Mouse (Mus musculus) neural tube, embryonic 11.5 days (tissue): ENCODE measurements around the gene Stx1a. TPM values are rescaled to one million over a fixed set of nuclear protein-coding genes. Genes with fewer than 3 reads are reported as not detected.

Experiments used
- ATAC-seq: fragments of 200-750 bp; cut with Nextera tagmentation; 2 replicates; pipeline ENCODE4 v1.8.0; 2017; ENCODE audit warnings: moderate number of reproducible peaks, mild to moderate bottlenecking, moderate TSS enrichment, moderate library complexity; ENCODE audit not compliant: insufficient read depth, low FRiP score, low TSS enrichment
- DNase-seq: peaks from one replicate; pipeline ENCODE4 v3.0.0-alpha.2; 2015; ENCODE audit warnings: low spot score
- H3K27ac ChIP-seq: fragments of 300-500 bp; sonication (generic); 2 replicates; pipeline ENCODE4 v1.5.1; 2014; ENCODE audit warnings: low read depth, mild to moderate bottlenecking, low read length
- H3K27me3 ChIP-seq: fragments of 300-500 bp; sonication (generic); 2 replicates; pipeline ENCODE4 v1.6.1; 2014; ENCODE audit warnings: mild to moderate bottlenecking, low read length, mixed read lengths; ENCODE audit not compliant: control insufficient read depth, insufficient read depth
- H3K36me3 ChIP-seq: fragments of 300-500 bp; sonication (generic); 2 replicates; pipeline ENCODE4 v1.6.1; 2014; ENCODE audit warnings: mild to moderate bottlenecking, low read length, moderate library complexity, mixed read lengths; ENCODE audit not compliant: control insufficient read depth, insufficient read depth
- H3K4me1 ChIP-seq: fragments of 300-500 bp; sonication (generic); 2 replicates; pipeline ENCODE4 v1.6.1; 2014; ENCODE audit warnings: low read length, mixed read lengths; ENCODE audit not compliant: control insufficient read depth, insufficient read depth
- H3K4me2 ChIP-seq: fragments of 300-500 bp; sonication (generic); 2 replicates; pipeline ENCODE4 v1.6.1; 2014; ENCODE audit warnings: low read depth, mild to moderate bottlenecking, moderate library complexity
- H3K4me3 ChIP-seq: fragments of 300-500 bp; sonication (generic); 2 replicates; pipeline ENCODE4 v1.5.1; 2014; ENCODE audit warnings: low read depth, low read length
- H3K9ac ChIP-seq: fragments of 300-500 bp; sonication (generic); 2 replicates; pipeline ENCODE4 v1.6.1; 2014; ENCODE audit warnings: mild to moderate bottlenecking, low read length
- H3K9me3 ChIP-seq: fragments of 300-500 bp; sonication (generic); 2 replicates; pipeline ENCODE4 v1.6.1; 2016; ENCODE audit warnings: low read length; ENCODE audit not compliant: control insufficient read depth
- WGBS: fragments of 180-500 bp; shearing (Covaris S2); extraction: QIAGEN DNeasy Blood & Tissue Kit; methylation state at CpG from one replicate; pipeline ENCODE4 v1.1.7; 2014; 5-methylcytosine and 5-hydroxymethylcytosine counted together
- polyA plus RNA-seq: library from polyadenylated mRNA; unstranded; fragments of >200 nt; fragmentation: Nextera tagmentation; extraction: Ambion mirVana; gene quantifications from 2 replicates; pipeline ENCODE4 v1.2.1, GENCODE M21; 2014

Gene Stx1a
- polyA plus RNA-seq, 1 experiment from 2014 or later, result 36.6 TPM

DNA sequence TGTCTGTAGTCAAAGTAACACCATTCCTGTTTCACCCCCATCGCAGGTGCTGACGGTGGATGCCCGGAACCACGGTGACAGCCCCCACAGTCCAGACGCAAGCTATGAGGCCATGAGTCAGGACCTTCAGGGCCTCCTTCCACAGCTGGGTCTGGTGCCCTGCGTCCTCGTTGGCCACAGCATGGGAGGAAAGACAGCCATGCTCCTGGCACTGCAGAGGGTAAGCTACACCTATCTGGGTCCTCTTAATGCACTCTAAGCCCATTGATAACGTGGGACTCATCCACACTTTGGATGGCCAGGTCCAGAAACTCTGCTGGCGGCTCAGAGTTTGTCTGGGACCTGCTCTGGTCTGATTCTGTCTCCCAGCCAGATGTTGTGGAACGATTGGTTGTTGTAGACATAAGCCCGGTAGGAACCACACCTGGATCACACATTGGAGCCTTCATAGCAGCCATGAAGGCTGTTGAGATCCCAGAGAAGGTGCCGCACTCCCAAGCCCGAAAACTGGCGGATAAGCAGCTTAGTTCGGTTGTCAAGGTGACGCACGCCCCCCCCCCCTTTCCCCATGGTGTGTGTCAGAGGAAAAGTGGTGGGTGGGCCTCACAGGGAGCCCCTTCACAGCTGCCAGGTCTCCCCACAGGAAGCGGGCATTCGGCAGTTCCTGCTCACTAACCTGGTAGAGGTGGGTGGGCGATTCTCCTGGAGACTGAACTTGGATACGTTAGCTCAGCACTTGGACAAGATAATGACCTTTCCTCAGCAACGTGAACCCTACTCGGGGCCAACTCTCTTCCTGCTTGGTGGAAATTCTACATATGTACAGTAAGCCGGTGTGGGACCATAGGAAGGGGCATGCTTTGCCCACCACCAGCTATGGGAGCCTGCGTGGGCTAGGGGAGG lies 12.2 kb upstream of the Stx1a start:
- ATAC-seq, result no peak
- Histone ChIP-seq H3K4me2 (peak overlapping the region; percentile 86; the same call in 1 of the 2 replicates), H3K36me3 (no peaks in the 10 kb centered on the region), H3K27me3 (no peaks in the 10 kb centered on the region), H3K27ac (no peak overlapping the region), H3K4me1 (peaks cover 15% of the 10 kb centered on the region), H3K9me3 (no peaks in the 10 kb centered on the region), H3K9ac (0 out of 2 replicates have a peak overlapping the region, but pooled peaks have one; percentile 14), H3K4me3 (no peak overlapping the region; the same call in 1 of the 2 replicates)
- no peak for DNase-seq
- 89% methylated on average over 25 of the region's 25 CpGs for WGBS

DNA sequence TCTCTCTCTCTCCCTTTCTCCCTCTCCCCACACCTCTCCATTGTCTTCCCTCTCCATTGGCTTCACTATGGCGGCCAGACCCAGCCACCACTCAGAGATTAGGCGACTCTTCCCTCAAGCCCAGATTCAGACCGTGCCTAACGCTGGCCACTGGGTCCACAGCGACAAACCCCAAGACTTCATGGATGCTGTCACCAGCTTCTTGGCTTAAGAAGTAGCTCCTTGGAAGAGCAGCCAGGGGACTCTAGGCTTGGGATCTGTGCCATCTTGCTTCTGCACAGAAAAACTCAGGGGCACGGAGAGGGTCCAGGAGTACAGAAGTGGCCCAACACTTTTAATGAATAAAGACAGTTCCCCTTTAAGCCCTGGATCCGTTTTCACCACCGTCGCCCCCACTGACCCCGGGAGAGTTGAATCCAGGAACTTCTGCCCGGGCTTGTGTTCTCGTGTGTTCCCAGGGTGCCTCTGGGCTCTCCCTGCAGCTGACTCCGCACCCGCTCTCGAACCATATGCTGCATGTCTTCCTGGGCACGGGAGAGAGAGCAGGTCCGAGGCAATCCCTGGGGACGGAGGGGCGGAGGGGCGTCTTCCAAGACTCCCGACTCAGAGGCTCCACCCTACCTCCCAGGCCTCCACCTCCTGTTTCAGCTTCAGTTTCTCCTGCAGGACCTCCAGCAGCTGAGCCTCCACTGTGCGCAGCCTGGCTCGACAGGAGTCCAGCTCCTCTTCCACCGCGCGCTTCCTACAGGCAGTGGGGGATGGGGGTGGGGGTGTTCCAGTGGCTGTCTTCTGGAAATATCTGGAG lies 11.3 kb upstream of the Stx1a start:
- Histone ChIP-seq H3K9me3 (no peaks in the 10 kb centered on the region), H3K36me3 (no peaks in the 10 kb centered on the region), H3K27ac (no peak overlapping the region), H3K27me3 (no peaks in the 10 kb centered on the region), H3K4me1 (peaks cover 15% of the 10 kb centered on the region), H3K4me3 (peak overlapping the region; percentile 13), H3K9ac (peak overlapping the region; percentile 29; the same call in 1 of the 2 replicates), H3K4me2 (peak overlapping the region; percentile 35)
- ATAC-seq (no peak), DNase-seq (peak; percentile 40)
- WGBS, result 20% methylated on average over 26 of the region's 26 CpGs

DNA sequence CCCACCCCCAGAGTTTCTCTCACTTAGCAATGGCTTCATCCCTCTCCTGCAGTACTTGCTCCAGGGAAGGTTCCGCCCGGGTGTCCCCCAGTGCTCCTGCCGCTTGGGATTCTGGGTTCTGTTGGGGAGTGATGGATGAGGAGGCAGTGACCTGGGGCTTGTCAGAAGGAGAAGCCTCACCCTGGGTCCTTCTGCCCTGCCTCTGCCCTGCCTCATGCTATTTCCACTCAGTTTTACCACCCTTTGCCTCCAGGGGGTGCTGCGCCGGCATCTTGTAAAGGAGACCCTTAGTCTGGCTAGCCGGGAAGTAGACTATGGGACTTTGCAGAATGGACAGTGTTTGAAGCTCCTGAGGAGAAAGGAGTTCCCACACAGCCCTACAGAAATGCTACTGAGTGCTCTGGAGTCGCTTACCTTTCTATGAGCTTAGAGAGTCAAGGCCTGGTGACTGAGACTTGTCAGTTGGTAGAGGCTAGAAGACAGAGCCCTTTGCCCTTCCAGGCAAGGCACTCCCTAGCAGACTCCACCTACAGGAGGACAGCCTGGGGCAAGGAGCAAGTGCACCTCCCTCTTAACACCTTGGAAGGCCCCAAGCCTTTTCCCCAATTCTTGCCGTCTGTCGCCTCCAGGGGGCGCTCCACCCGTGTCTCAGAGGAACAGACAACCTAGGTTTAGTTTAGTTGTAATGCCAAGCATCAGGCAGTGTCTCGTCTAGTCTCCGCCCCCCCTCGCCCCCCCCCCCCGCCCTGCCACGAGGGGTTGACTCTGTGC lies 10.4 kb upstream of the Stx1a start:
- no peaks in the 10 kb centered on the region for H3K9me3 ChIP-seq
- WGBS, result 5% methylated on average over 14 of the region's 16 CpGs
- peak overlapping the region; percentile 29; the same call in 1 of the 2 replicates for H3K9ac ChIP-seq
- peak overlapping the region; percentile 13; the same call in 1 of the 2 replicates for H3K4me3 ChIP-seq
- no peaks in the 10 kb centered on the region for H3K27me3 ChIP-seq
- H3K36me3 ChIP-seq, result no peaks in the 10 kb centered on the region
- H3K4me2 ChIP-seq, result peak overlapping the region; percentile 35
- peak; percentile 86 for DNase-seq
- H3K27ac ChIP-seq, result no peak overlapping the region
- ATAC-seq, result no peak
- peaks cover 15% of the 10 kb centered on the region for H3K4me1 ChIP-seq

DNA sequence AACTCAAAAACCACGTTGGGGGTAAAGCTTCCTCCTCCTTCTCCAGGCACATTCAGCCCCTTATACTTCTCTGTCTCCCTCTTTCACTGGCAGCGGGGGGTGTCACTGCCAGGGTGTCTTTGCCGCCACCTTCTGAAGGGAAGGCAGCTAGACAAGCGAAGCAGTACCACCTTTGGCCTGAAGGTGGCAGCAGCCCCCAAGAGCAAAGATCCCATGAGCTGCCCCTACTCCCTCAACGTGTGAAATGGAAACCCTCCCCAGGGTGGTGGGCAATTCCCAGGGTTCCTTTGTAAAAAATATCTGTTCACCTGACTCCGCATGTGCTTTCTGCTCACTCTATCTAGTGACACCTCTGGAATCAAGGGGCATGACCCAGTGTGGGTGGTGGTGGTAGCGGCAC lies 7.8 kb upstream of the Stx1a start:
- Histone ChIP-seq H3K4me1 (peaks cover 11% of the 10 kb centered on the region), H3K36me3 (no peaks in the 10 kb centered on the region), H3K27ac (no peak overlapping the region), H3K4me3 (no peak overlapping the region), H3K27me3 (no peaks in the 10 kb centered on the region), H3K9ac (no peak overlapping the region), H3K4me2 (no peak overlapping the region), H3K9me3 (no peaks in the 10 kb centered on the region)
- DNase-seq, result peak; percentile 82
- peak; percentile 43; the same call in 1 of the 2 replicates for ATAC-seq
- 13% methylated on average over 7 of the region's 7 CpGs for WGBS

DNA sequence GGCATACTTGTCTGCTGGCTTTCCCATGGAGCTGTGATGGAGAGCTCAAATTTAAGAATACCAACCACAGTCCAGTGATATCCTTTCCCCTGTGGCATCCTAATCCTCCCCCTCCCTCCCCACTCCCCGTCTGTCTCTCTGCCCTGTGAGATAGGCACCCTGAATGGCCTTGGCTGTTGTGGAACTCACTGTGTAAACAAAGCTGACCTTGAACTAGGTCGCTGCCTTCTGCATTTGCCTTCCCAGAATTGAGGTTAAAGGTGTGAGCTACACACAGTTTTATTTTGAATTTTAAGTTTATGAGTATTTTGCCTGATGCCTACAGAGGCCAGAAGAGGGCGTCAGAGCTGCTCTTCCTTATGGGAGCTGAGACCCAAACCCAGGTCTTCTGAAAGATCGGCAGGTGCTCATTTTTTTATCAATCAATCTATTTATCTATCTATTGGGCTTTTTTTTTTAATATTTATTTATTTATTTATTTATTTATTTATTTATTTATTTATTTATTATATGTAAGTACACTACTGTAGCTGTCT lies 7.0 kb upstream of the Stx1a start:
- Histone ChIP-seq H3K4me1 (peaks cover 7% of the 10 kb centered on the region), H3K27ac (no peak overlapping the region), H3K4me2 (no peak overlapping the region), H3K9me3 (no peaks in the 10 kb centered on the region), H3K27me3 (no peaks in the 10 kb centered on the region), H3K9ac (no peak overlapping the region), H3K4me3 (no peak overlapping the region), H3K36me3 (no peaks in the 10 kb centered on the region)
- DNase-seq (no peak), ATAC-seq (no peak)
- WGBS, result 56% methylated on average over 4 of the region's 4 CpGs

DNA sequence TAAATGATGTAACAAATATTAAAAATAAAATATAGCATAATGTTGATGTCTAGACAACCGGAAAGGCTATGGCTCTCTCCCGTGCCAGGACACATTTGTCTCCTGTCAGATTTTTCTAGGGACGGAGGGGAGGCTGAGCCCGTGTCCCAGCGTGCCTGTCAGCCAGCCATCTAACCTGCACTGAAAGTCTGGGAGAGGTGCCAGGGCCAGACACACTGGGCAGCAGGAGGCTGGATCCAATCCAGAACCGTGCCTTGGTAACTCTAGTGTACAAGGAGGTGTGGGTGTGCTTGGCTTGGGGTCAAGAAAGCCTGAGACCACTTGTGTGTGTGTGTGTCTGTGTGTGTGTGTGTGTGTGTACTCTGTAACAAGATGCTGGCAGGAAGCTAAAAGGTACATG lies 1.5 kb upstream of the Stx1a start:
- Histone ChIP-seq H3K4me1 (0 out of 2 replicates have a peak, but pooled peaks cover 5% of the 10 kb centered on the region), H3K9me3 (no peaks in the 10 kb centered on the region), H3K27me3 (no peaks in the 10 kb centered on the region), H3K4me2 (no peak overlapping the region), H3K4me3 (no peak overlapping the region), H3K9ac (no peak overlapping the region), H3K36me3 (no peaks in the 10 kb centered on the region), H3K27ac (no peak overlapping the region)
- no peak for ATAC-seq
- DNase-seq, result no peak
- 83% methylated on average over 6 of the region's 6 CpGs for WGBS

DNA sequence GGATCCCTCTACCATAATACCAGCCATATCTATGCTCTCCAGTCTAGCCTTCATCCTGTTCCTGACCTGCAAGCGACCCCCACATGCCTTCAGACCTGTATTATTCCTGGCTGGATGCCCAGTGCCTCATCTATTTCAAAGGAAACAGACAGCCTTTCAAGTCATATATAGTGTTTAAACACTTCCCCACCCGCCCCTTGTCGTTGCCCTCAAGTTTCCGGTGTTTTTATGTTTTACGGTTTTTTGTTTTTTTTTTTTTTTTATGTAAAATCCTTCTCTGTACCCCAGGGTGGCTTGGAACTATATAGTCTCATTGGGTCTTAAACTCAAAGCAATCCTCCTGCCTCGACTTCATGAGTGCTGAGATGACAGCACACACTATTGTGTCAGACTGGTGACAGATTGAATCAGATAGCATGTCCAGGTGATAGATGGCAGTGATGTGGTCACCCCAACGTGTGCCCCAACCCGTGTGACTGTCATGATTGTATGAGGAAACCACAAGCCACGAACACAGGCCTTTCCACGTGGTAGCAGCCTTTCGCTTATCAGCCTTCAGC lies 1.5 kb downstream of the Stx1a start:
- H3K4me1 ChIP-seq, result 0 out of 2 replicates have a peak, but pooled peaks cover 5% of the 10 kb centered on the region
- peak overlapping the region; percentile 51; the same call in 1 of the 2 replicates for H3K4me3 ChIP-seq
- H3K4me2 ChIP-seq, result peak overlapping the region; percentile 56
- no peaks in the 10 kb centered on the region for H3K9me3 ChIP-seq
- ATAC-seq (no peak), DNase-seq (no peak)
- WGBS, result 64% methylated on average over 11 of the region's 11 CpGs
- no peak overlapping the region for H3K9ac ChIP-seq
- H3K36me3 ChIP-seq, result no peaks in the 10 kb centered on the region
- H3K27me3 ChIP-seq, result no peaks in the 10 kb centered on the region
- no peak overlapping the region for H3K27ac ChIP-seq

DNA sequence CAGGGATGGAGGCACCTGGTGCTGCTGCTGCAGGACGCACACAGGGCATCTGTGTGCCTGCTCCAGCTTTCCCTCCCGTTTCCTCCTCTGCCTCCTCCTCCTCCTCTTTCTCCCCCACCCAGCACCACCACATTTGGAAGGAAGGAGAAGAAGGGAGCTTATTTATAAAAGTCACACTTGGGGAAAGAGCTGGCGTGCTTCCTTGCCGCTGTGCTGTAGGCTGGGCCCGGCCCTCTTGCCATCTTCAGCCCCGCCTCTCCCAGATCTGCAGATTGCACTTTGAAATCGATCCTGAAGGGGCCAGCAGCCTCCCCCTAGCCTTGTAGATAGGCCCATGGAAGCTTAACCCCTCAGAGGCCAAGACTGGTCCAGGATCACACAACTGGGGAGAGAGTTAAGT lies 2.6 kb downstream of the Stx1a start:
- WGBS, result 16% methylated on average over 7 of the region's 7 CpGs
- H3K27ac ChIP-seq, result no peak overlapping the region
- H3K36me3 ChIP-seq, result no peaks in the 10 kb centered on the region
- H3K4me1 ChIP-seq, result 0 out of 2 replicates have a peak, but pooled peaks cover 5% of the 10 kb centered on the region
- H3K9ac ChIP-seq, result no peak overlapping the region; the same call in 1 of the 2 replicates
- ATAC-seq, result no peak
- H3K27me3 ChIP-seq, result no peaks in the 10 kb centered on the region
- no peak overlapping the region for H3K4me3 ChIP-seq
- DNase-seq, result no peak
- H3K9me3 ChIP-seq, result no peaks in the 10 kb centered on the region
- H3K4me2 ChIP-seq, result peak overlapping the region; percentile 9
